Mouse (Mus musculus) hindbrain, postnatal 0 days (tissue): Measurements from ENCODE around the gene Exph5. TPM values are rescaled to one million over a fixed set of nuclear protein-coding genes. Genes with fewer than 3 reads are reported as not detected.

Experiments
- ATAC-seq: fragments of 200-750 bp; cut with Nextera tagmentation; 2 replicates; pipeline ENCODE4 v1.8.0; 2017; ENCODE audit warnings: mild to moderate bottlenecking, moderate TSS enrichment, moderate library complexity
- DNase-seq: peaks from one replicate; pipeline ENCODE4 v3.0.0-alpha.2; 2015; ENCODE audit warnings: low spot score
- H3K27ac ChIP-seq: fragments of 300-500 bp; sonication (generic); 2 replicates; pipeline ENCODE4 v1.5.1; 2014; ENCODE audit warnings: mild to moderate bottlenecking
- H3K27me3 ChIP-seq: fragments of 300-500 bp; sonication (generic); 2 replicates; pipeline ENCODE4 v1.6.1; 2014; ENCODE audit warnings: low read length, mixed read lengths; ENCODE audit not compliant: insufficient read depth
- H3K36me3 ChIP-seq: fragments of 300-500 bp; sonication (generic); 2 replicates; pipeline ENCODE4 v1.6.1; 2014; ENCODE audit warnings: low read length, mixed read lengths; ENCODE audit not compliant: insufficient read depth
- H3K4me1 ChIP-seq: fragments of 300-500 bp; sonication (generic); 2 replicates; pipeline ENCODE4 v1.6.1; 2014; ENCODE audit warnings: antibody characterized with exemption, low read length, mixed read lengths; ENCODE audit not compliant: insufficient read depth
- H3K4me2 ChIP-seq: fragments of 300-500 bp; sonication (generic); 2 replicates; pipeline ENCODE4 v1.6.1; 2014; ENCODE audit warnings: low read depth, mild to moderate bottlenecking, low read length, moderate library complexity, mixed read lengths
- H3K4me3 ChIP-seq: fragments of 300-500 bp; sonication (generic); 2 replicates; pipeline ENCODE4 v1.5.1; 2014; ENCODE audit warnings: low read length
- H3K9ac ChIP-seq: fragments of 300-500 bp; sonication (generic); replicated peaks from 2 replicates; pipeline ENCODE4 v1.6.1; 2014; ENCODE audit warnings: mild to moderate bottlenecking, low read length, moderate library complexity, mixed read lengths
- H3K9me3 ChIP-seq: fragments of 300-500 bp; sonication (generic); 2 replicates; pipeline ENCODE4 v1.6.1; 2016; ENCODE audit warnings: low read length, mixed read lengths
- CTCF ChIP-seq: IDR thresholded peaks from 2 replicates; pipeline ENCODE4 v1.5.1; 2016; ENCODE audit warnings: antibody characterized with exemption, control low read depth, low read depth
- WGBS: fragments of 180-500 bp; shearing (Covaris S2); extraction: QIAGEN DNeasy Blood & Tissue Kit; methylation state at CpG from one replicate; pipeline ENCODE4 v1.1.7; 2014; 5-methylcytosine and 5-hydroxymethylcytosine counted together
- polyA plus RNA-seq: library from polyadenylated mRNA; unstranded; fragments of >200 nt; fragmentation: Nextera tagmentation; extraction: Ambion mirVana; gene quantifications from 2 replicates; pipeline ENCODE4 v1.2.1, GENCODE M21; 2015
- total RNA-seq: library from RNA; depleted of rRNA; stranded (reverse); fragments of >200 nt; gene quantifications from 2 replicates; pipeline ENCODE4 v1.2.3, GENCODE M21; 2014

Gene Exph5
- total and polyA plus RNA-seq, 2 experiments from 2014 or later, result 0.36 to 0.99 TPM

GRCm38 (mm10) chr9:53380595-53380994 lies 79.1 kb downstream of the Exph5 start:
- 87% methylated on average over 2 of the region's 2 CpGs for WGBS
- no peak overlapping the region for H3K4me2 ChIP-seq

GRCm38 (mm10) chr9:53381113-53381615 lies 79.7 kb downstream of the Exph5 start:
- Histone ChIP-seq H3K4me3 (no peak overlapping the region), H3K27ac (no peak overlapping the region), H3K9ac (no peak overlapping the region), H3K27me3 (no peaks in the 10 kb centered on the region), H3K36me3 (no peaks in the 10 kb centered on the region), H3K4me2 (no peak overlapping the region), H3K4me1 (no peaks in the 10 kb centered on the region), H3K9me3 (no peaks in the 10 kb centered on the region)
- 0 out of 2 replicates have a peak, but pooled peaks have one; percentile 5 for TF ChIP-seq CTCF
- DNase-seq (no peak), ATAC-seq (no peak)
- WGBS, result 83% methylated on average over 5 of the region's 5 CpGs

More at GRCm38 (mm10) chr9:53380595-53380994, 79.1 kb downstream of the Exph5 start:
- no peak overlapping the region for H3K27ac ChIP-seq
- DNase-seq (no peak), ATAC-seq (no peak)
- H3K9ac ChIP-seq, result no peak overlapping the region
- H3K9me3 ChIP-seq, result no peaks in the 10 kb centered on the region
- H3K4me1 ChIP-seq, result no peaks in the 10 kb centered on the region
- H3K36me3 ChIP-seq, result no peaks in the 10 kb centered on the region
- H3K4me3 ChIP-seq, result no peak overlapping the region
- H3K27me3 ChIP-seq, result no peaks in the 10 kb centered on the region
- no peak for TF ChIP-seq CTCF

- under 1% methylated on average over 59 of the region's 75 CpGs for WGBS
- no peaks in the 10 kb centered on the region for H3K4me1 ChIP-seq
- peak within 1 kb of the TSS; percentile 94 for H3K27ac ChIP-seq
- peak within 1 kb of the TSS; percentile 88 for H3K9ac ChIP-seq
- peak within 1 kb of the TSS; percentile 71 for H3K4me3 ChIP-seq
- DNase-seq (peak; percentile 90), ATAC-seq (peak; percentile 97)
- peak within 1 kb of the TSS; percentile 97 for H3K4me2 ChIP-seq
- TF ChIP-seq CTCF, result peak; percentile 62
- no peaks in the 10 kb centered on the region for H3K36me3 ChIP-seq
- no peaks in the 10 kb centered on the region for H3K9me3 ChIP-seq
- H3K27me3 ChIP-seq, result no peaks in the 10 kb centered on the region
Observed at GRCm38 (mm10) chr9:53383951-53384866, 82.7 kb downstream of the Exph5 start, which contains the start of gene Kdelc2. Gene Kdelc2 (plus strand): TSS chr9:53384025.

- no peaks in the 10 kb centered on the region for H3K27me3 ChIP-seq
- no peak for TF ChIP-seq CTCF
Observed at GRCm38 (mm10) chr9:53384873-53385272, 83.4 kb downstream of the Exph5 start.

GRCm38 (mm10) chr9:53387431-53387830 lies 86.0 kb downstream of the Exph5 start:
- 68% methylated on average over 2 of the region's 2 CpGs for WGBS
- H3K27me3 ChIP-seq, result no peaks in the 10 kb centered on the region
- no peaks in the 10 kb centered on the region for H3K36me3 ChIP-seq
- no peak overlapping the region for H3K4me3 ChIP-seq
- DNase-seq (no peak), ATAC-seq (no peak)
- no peak for TF ChIP-seq CTCF
- no peak overlapping the region for H3K4me2 ChIP-seq
- H3K4me1 ChIP-seq, result no peaks in the 10 kb centered on the region
- no peak overlapping the region for H3K9ac ChIP-seq
- no peaks in the 10 kb centered on the region for H3K9me3 ChIP-seq
- no peak overlapping the region for H3K27ac ChIP-seq

More at GRCm38 (mm10) chr9:53384873-53385272, 83.4 kb downstream of the Exph5 start:
- Histone ChIP-seq H3K9me3 (no peaks in the 10 kb centered on the region), H3K27ac (peak overlapping the region; percentile 94), H3K4me2 (peak overlapping the region; percentile 97), H3K9ac (peak overlapping the region; percentile 88), H3K4me1 (no peaks in the 10 kb centered on the region), H3K4me3 (peak overlapping the region; percentile 71), H3K36me3 (no peaks in the 10 kb centered on the region)
- 9% methylated on average over 8 of the region's 8 CpGs for WGBS
- DNase-seq, result peak; percentile 53
- peak; percentile 58; the same call in 1 of the 2 replicates for ATAC-seq

- H3K4me1 ChIP-seq, result no peaks in the 10 kb centered on the region
- H3K9ac ChIP-seq, result no peak overlapping the region
- H3K27ac ChIP-seq, result no peak overlapping the region
- H3K36me3 ChIP-seq, result no peaks in the 10 kb centered on the region
- H3K4me2 ChIP-seq, result no peak overlapping the region
- no peaks in the 10 kb centered on the region for H3K27me3 ChIP-seq
- ATAC-seq (no peak), DNase-seq (no peak)
- no peak overlapping the region for H3K4me3 ChIP-seq
- H3K9me3 ChIP-seq, result no peaks in the 10 kb centered on the region
- 69% methylated on average over 3 of the region's 3 CpGs for WGBS
- TF ChIP-seq CTCF, result no peak
Observed at GRCm38 (mm10) chr9:53389109-53389508, 87.6 kb downstream of the Exph5 start.
